Mouse (Mus musculus): ENCODE measurements around the gene Creb5.

Creb5 gene

GRCm38 (mm10) chr6:53445862-53446460 lies 158.9 kb downstream of the Creb5 start:
- DNase-seq (ENCODE audit: low spot score) = no peak

- no peak for DNase-seq (ENCODE audit: low spot score)
These were observed 160.4 kb downstream of the Creb5 start for GRCm38 (mm10) chr6:53447479-53447878.

- DNase-seq (ENCODE audit: low spot score) = peak; percentile 48
These were observed 161.3 kb downstream of the Creb5 start for GRCm38 (mm10) chr6:53448317-53448870.

- DNase-seq (ENCODE audit: low spot score) = peak; percentile 19
These were observed 162.5 kb downstream of the Creb5 start for GRCm38 (mm10) chr6:53449437-53450173.

- DNase-seq (ENCODE audit: low spot score) = no peak
These were observed 163.4 kb downstream of the Creb5 start for GRCm38 (mm10) chr6:53450494-53450893.

- DNase-seq (ENCODE audit: low spot score) = no peak
These were observed 165.2 kb downstream of the Creb5 start for GRCm38 (mm10) chr6:53452240-53452639.

- no peak for DNase-seq (ENCODE audit: low spot score)
These were observed 168.4 kb downstream of the Creb5 start for GRCm38 (mm10) chr6:53455442-53455841.

- DNase-seq (ENCODE audit: low spot score) = no peak
These were observed 169.0 kb downstream of the Creb5 start for GRCm38 (mm10) chr6:53456111-53456510.

GRCm38 (mm10) chr6:53459995-53460747 lies 173.1 kb downstream of the Creb5 start:
- no peak for DNase-seq (ENCODE audit: low spot score)

- no peak for DNase-seq (ENCODE audit: low spot score)
These were observed 174.0 kb downstream of the Creb5 start for GRCm38 (mm10) chr6:53461056-53461455.

- peak; percentile 42 for DNase-seq (ENCODE audit: low spot score)
These were observed 175.0 kb downstream of the Creb5 start for GRCm38 (mm10) chr6:53461775-53462770.

GRCm38 (mm10) chr6:53462802-53463201 lies 175.7 kb downstream of the Creb5 start:
- no peak for DNase-seq (ENCODE audit: low spot score)

GRCm38 (mm10) chr6:53463261-53463813 lies 176.3 kb downstream of the Creb5 start:
- DNase-seq (ENCODE audit: low spot score) = no peak

GRCm38 (mm10) chr6:53469204-53469603 lies 182.1 kb downstream of the Creb5 start:
- DNase-seq (ENCODE audit: low spot score) = no peak

GRCm38 (mm10) chr6:53469703-53470102 lies 182.6 kb downstream of the Creb5 start:
- DNase-seq (ENCODE audit: low spot score) = no peak

- peak; percentile 59 for DNase-seq (ENCODE audit: low spot score)
These were observed 183.5 kb downstream of the Creb5 start for GRCm38 (mm10) chr6:53470559-53470958.

- DNase-seq (ENCODE audit: low spot score) = no peak
These were observed 184.0 kb downstream of the Creb5 start for GRCm38 (mm10) chr6:53470999-53471591.

GRCm38 (mm10) chr6:53472751-53473150 lies 185.7 kb downstream of the Creb5 start:
- no peak for DNase-seq (ENCODE audit: low spot score)

GRCm38 (mm10) chr6:53477501-53477900 lies 190.4 kb downstream of the Creb5 start:
- DNase-seq (ENCODE audit: low spot score) = no peak

- DNase-seq (ENCODE audit: low spot score) = no peak
These were observed 203.8 kb downstream of the Creb5 start for GRCm38 (mm10) chr6:53490917-53491316.

- no peak for DNase-seq (ENCODE audit: low spot score)
These were observed 204.3 kb downstream of the Creb5 start for GRCm38 (mm10) chr6:53491331-53491730.

All from lung, postnatal 25 days (tissue).